Mouse (Mus musculus) frontal cortex, postnatal 36 days (tissue): Measurements from ENCODE around the gene Ntf5.

Source experiments
- DNase-seq, 2 experiments: peaks; one replicate each; pipeline ENCODE4 v3.0.0; 2022; ENCODE audit warnings: low spot score in 2 of 2

Gene Ntf5

DNA sequence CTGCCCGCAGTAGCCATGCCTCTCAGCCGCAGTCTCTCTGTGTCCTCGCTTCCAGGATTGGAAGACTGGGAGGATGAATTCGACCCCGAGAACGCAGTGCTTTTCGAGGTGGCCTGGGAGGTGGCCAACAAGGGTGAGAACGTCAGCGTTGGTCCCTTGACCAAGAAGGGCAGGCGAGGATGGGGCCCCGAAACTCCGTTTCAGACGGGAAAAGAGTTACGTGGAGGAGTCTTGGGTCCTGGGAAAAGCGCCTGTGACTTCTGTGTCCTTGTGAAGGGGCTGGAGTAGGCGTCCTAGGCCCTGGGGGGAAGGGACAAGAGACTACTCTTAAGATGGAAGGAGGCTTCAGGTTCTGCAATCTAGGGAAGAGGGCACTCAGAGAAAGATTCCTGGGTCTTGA lies 21.5 kb downstream of the Ntf5 start:
- no peak for DNase-seq

DNA sequence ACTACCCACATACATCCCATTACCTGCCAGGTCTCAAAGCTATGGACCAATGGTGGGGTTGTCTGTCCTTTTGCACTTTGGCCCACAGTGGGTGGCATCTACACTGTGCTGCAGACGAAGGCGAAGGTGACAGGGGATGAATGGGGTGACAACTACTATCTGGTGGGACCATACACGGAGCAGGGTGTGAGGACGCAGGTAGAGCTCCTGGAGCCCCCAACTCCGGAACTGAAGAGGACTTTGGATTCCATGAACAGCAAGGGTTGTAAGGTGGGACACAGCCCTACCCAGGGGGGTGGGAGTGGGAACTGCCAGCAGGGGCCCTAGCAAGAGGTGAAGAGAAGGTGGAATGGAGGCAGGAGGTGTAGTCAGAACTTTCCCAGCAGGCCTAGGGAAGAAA lies 22.9 kb downstream of the Ntf5 start:
- no peak for DNase-seq

- DNase-seq = no peak
Observed at GRCm38 (mm10) chr7:45437046-45437445, 23.6 kb downstream of the Ntf5 start.

DNA sequence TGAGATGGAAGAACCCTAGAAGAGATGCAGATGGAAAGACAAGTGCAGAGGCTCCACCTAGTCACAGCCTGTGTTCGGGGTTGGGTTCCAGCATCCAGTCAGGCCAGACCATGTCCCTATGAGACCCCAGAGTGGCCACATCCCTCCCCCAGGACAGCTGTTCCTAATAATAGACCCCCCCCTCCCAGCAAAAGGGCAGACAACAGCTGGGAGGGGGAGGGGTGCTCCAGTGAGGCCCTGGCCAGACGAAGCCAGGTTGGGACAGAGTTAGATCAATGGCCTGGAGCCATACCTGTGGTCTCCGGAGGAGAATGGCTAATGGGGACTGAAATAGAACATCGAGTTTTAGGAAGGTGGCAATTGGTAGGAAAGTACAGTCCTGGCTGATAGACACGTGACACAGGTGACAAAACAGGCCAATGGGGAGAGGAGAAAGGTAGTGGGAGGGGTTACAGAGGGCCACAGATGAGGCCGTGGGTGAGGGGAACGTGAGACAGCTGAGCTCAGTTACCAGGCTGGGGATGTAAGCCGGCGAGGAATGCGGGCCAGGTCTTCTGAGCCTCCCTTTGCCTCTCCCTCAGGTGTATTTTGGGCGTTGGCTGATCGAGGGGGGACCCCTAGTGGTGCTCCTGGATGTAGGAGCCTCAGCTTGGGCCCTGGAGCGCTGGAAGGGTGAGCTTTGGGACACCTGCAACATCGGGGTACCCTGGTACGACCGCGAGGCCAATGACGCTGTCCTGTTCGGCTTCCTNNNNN lies 24.2 kb downstream of the Ntf5 start, which contains the start of gene Ruvbl2:
TSS of gene Ruvbl2 (minus strand) at position 576 of the 756 bp plus-strand sequence.
- DNase-seq = no peak

- DNase-seq = no peak
Observed at GRCm38 (mm10) chr7:45443526-45444420, 30.3 kb downstream of the Ntf5 start.

- no peak for DNase-seq
Observed at GRCm38 (mm10) chr7:45446589-45446988, 33.1 kb downstream of the Ntf5 start.

DNA sequence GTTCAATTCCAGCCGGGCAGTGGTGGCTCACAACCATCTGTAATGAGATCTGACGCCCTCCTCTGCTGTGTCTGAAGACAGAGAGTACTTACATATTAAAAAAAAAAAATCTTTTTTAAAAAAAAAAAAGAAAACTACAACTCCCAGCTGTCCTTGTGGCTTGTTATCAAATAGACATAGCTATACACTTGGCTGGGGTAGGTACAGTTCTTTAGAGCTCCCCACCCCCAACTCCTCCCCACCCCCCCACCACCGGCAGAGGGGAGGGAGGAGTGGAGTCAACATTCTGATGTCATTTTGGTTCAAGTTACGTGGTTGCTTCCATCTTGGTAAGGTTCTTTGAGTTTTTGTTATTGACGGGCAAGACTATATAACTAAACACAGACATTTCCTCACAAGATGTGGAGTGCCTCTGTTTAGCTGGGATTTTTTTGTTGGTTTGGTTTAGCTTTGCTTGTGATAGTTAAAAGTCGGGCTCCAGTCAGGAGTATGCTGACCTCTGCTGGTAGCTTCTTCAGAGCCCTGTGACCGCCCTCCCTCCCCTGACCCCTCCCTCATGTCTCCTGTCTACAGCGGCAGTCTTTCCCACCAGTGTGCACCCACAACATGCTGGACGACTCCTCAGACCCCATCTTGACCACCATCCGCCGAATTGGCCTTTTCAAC lies 34.0 kb downstream of the Ntf5 start:
- no peak for DNase-seq

- no peak for DNase-seq
Observed at GRCm38 (mm10) chr7:45449974-45450373, 36.5 kb downstream of the Ntf5 start.

- peak; percentile 91 for DNase-seq
Observed at GRCm38 (mm10) chr7:45451344-45451982, 38.0 kb downstream of the Ntf5 start.

DNA sequence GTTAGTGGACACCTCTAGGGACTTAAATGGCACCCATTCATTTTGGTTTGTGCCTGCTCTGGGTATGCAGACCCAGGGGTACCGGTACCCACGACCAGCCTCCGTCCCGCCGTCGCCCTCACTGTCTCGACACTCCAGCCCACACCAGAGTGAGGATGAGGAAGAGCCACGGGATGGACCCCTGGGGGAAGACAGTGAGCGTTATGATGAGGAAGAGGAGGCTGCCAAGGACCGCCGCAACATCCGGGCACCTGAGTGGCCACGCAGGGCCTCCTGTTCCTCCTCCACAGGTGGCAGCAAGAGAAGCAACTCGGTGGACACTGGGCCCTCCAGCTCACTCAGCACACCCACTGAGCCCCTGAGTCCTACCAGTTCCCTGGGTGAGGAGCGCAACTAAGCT lies 41.5 kb downstream of the Ntf5 start:
- DNase-seq = no peak

- no peak for DNase-seq
Observed at GRCm38 (mm10) chr7:45455932-45456696, 42.6 kb downstream of the Ntf5 start.

DNA sequence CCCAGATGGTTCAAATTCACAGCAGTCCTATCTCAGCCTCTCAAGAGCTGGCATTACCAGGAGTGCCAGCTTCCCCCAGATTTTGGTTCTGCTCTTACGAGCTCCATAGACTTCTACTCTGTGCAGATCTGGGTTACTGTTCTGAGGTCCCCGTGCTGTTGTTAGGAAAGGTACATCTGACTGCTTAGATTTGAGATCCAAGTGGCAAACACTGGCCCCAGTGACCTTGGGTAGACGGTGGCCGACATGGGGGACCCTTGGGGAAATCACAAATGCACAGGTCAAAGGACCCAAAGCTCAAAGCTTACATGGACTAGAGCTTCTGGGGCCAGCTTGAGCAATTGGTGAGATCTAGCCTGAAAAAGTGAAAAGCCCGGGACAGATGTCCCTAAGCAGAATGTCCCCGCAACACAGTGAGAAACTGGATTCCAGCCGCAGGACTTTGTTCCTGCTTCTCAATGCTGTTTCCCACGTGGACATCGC lies 43.3 kb downstream of the Ntf5 start:
- DNase-seq = no peak

DNA sequence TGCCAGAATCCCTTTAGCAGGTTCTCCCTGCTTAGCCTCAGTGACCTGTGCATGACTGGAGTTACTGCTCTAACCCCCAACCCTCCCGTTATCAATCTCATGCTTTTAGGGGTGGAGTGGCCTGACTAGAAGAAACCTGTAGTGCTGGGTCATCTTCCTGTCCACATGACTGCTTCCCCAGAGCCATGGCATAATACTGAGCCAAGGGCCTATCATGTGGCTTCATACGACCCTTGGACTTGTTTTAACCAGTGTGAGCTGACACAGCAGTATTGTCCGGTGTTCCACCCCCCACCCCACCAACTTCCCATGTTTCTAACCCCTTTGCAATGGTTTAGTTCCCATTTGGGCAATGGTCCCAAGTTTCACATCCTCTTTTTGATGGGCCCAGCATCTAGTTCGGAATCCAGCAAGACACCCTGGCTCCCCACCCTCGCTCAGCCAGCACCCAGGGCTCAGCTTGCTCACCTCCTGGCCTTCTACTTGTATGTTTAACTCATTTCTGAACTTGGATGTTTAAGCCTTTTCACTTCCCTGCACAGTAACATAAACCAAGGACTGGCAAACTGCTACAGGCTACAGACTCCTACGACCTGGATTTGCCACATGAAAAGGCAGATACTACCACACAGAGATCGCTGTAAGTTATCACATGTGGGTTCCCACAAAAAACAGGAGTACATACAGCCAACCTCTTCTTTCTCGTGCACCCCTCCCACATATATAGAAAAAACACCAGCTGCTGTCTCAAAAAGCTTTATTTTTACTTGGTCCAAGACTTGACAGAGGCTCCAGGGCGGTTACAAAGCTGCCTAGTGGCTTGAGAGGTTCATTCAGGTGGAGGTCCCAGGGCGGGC lies 43.9 kb downstream of the Ntf5 start:
- DNase-seq = no peak

DNA sequence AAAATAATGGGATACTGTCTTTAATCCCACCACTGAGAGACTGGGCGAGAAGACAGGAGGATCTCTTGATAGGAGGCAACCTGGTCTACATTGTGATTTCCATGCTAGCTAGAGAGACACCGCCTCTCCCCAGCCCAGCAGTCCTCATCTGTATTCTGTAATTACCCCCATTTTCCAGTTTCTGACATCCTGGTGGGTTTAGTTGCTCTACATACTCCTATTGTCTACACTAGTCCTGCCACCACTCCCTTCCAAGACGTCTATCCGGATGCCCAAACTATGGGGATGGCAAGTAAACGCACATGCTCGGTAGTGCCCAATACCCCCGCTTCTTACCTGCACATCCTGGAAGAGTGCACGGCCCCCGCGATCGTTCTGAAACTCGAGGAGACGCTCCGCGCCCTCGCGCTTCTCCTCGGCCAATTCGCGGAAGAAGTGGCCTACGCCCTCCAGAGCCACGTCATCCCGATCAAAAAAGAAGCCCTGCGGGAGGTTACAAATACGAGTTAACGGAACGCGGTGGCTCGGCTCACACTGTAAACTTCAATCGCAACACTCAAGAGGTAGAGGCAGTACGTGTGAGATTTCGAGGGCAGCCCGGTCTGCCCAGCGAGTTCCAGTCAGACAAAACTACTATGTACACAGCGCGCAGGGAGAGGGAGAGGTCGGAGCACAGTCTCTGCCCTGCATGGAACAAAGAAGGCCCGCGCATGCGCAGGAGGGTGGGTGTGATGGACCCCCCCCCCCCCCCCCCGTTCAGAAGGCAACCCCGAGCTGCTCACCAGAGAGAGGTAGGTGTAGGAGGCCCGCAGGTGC lies 45.5 kb downstream of the Ntf5 start:
- DNase-seq = peak; percentile 65

GRCm38 (mm10) chr7:45459564-45460140 lies 46.2 kb downstream of the Ntf5 start, which contains the start of gene Ftl1:
Ftl1 (minus strand) TSS chr7:45459884.
- DNase-seq = peak; percentile 93 to 96

GRCm38 (mm10) chr7:45460377-45460776 lies 46.9 kb downstream of the Ntf5 start:
- DNase-seq = peak in 1 of 2 experiments; percentile 23

GRCm38 (mm10) chr7:45460860-45461314 lies 47.4 kb downstream of the Ntf5 start:
- peak in 1 of 2 experiments; percentile 24 for DNase-seq

DNA sequence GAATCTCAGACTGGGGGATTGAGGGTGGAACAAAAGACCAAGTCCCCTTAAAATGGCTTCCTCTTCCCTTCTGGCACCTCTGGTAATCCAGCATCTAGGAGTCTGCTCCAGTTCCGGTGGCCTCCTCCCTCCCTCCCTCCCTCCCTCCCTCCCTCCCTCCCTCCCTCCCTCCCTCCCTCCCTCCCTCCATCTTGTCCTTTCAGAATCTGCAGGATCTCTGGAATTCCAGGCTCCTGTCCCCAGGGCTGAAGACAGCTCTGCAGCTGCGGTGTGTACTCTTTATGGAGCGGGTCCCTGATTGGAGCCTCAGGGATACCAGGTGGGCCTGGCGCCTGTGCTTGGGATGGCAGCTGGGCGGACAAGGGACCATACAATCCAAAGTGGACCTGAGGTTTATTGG lies 47.8 kb downstream of the Ntf5 start:
- no peak for DNase-seq
